ENCODE assay signal across 8 mouse cellular contexts in the genomic region with DNA sequence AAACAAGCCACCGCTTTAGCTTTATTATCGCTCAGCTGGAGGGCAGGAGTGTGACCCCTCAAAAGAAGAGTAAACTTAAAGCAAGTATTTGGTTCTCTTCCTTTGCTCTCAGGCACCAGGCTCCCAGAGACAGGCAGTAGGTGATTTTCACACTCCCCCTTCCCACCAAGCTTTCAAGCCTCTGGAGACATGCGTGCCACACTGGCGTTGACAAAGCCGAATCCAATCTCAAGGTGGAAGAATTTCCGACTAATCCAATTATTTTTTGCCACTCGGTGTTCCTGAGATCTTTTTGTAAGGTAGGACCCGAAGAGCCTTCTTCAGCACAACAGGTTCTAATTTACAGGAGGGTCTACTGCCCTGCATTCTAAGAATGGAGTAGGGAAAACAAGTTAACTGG.
A peak's percentile ranks its signal among the peaks of the same experiment; 100 is the strongest.
DNase-seq lines count a peak whose midpoint lies in the region; ATAC-seq and TF ChIP-seq lines count a peak whose summit lies in the region.

No protein-coding gene starts in this region.

- peak overlapping the region; percentile 71 for H3K4me3 ChIP-seq in heart, embryonic 11.5 days (ENCODE audit: low read depth, low read length)
- H3K4me3 ChIP-seq in E14TG2a.4 (replicated peaks; ENCODE audit: low read length), result peak overlapping the region; percentile 90
- H3K4me3 ChIP-seq in forebrain, embryonic 15.5 days, result peak overlapping the region; percentile 84
- H3K4me3 ChIP-seq in liver, embryonic 14.5 days (ENCODE audit: insufficient read depth in 1 of 2, low read depth in 2 of 2, low read length in 2 of 2), result peak overlapping the region in 1 of 2 experiments; percentile 50; a peak in 1 of 4 replicates

- H3K36me3 ChIP-seq in heart, embryonic 11.5 days (ENCODE audit: control insufficient read depth, insufficient read depth, low read length), result no peaks in the 10 kb centered on the region
- no peaks in the 10 kb centered on the region for H3K36me3 ChIP-seq in E14TG2a.4 (ENCODE audit: insufficient read depth, low read length)
- no peaks in the 10 kb centered on the region for H3K36me3 ChIP-seq in forebrain, embryonic 15.5 days
- no peaks in the 10 kb centered on the region for H3K36me3 ChIP-seq in liver, embryonic 14.5 days (replicated peaks; ENCODE audit: control insufficient read depth, insufficient read depth, low read depth)

- H3K9ac ChIP-seq in heart, embryonic 11.5 days (ENCODE audit: low read depth, low read length), result no peak overlapping the region
- peak overlapping the region; percentile 83 for H3K9ac ChIP-seq in forebrain, embryonic 15.5 days (replicated peaks)
- no peak overlapping the region for H3K9ac ChIP-seq in liver, embryonic 14.5 days (replicated peaks)

- TF ChIP-seq EP300 in liver, embryonic 14.5 days (IDR thresholded peaks at IDR 0.05; ENCODE audit: low read depth), result no peak

- H3K9me3 ChIP-seq in heart, embryonic 11.5 days (replicated peaks; ENCODE audit: control insufficient read depth, low read length), result no peaks in the 10 kb centered on the region
- H3K9me3 ChIP-seq in E14TG2a.4 (ENCODE audit: low read length), result no peaks in the 10 kb centered on the region
- H3K9me3 ChIP-seq in forebrain, embryonic 15.5 days, result no peaks in the 10 kb centered on the region
- no peaks in the 10 kb centered on the region for H3K9me3 ChIP-seq in liver, embryonic 14.5 days (ENCODE audit: control insufficient read depth, low read length)

- peaks cover 58% of the 10 kb centered on the region for H3K27me3 ChIP-seq in heart, embryonic 11.5 days (ENCODE audit: control insufficient read depth, insufficient read depth, low read length)
- peaks cover 46% of the 10 kb centered on the region for H3K27me3 ChIP-seq in E14TG2a.4 (ENCODE audit: insufficient read depth, low read length)
- H3K27me3 ChIP-seq in forebrain, embryonic 15.5 days, result no peaks in the 10 kb centered on the region
- peaks cover 44% of the 10 kb centered on the region for H3K27me3 ChIP-seq in liver, embryonic 14.5 days (ENCODE audit: control insufficient read depth, insufficient read depth, low read length)

- no peak for DNase-seq in heart, adult 9 months (ENCODE audit: low spot score in 2 of 2)
- DNase-seq in liver, embryonic 14.5 days (ENCODE audit: low read depth in 3 of 3, low spot score in 3 of 3), result no peak
- DNase-seq in urinary bladder, postnatal 14 days (ENCODE audit: low spot score), result no peak
- DNase-seq in ovary, postnatal 14 days (ENCODE audit: low spot score), result no peak
- no peak for DNase-seq in gastrocnemius, postnatal 10 days

- 3% methylated on average over 8 of the region's 8 CpGs for WGBS in heart, embryonic 11.5 days (ENCODE audit: insufficient replicate concordance)
- 10% methylated on average over 8 of the region's 8 CpGs for WGBS in forebrain, embryonic 15.5 days
- 10% methylated on average over 8 of the region's 8 CpGs for WGBS in liver, embryonic 14.5 days (ENCODE audit: insufficient replicate concordance)

- H3K4me1 ChIP-seq in heart, embryonic 11.5 days (ENCODE audit: control insufficient read depth, insufficient read depth, low read length), result 0 out of 2 replicates have a peak, but pooled peaks cover 3% of the 10 kb centered on the region
- peaks cover 34% of the 10 kb centered on the region for H3K4me1 ChIP-seq in E14TG2a.4 (replicated peaks; ENCODE audit: low read depth, low read length)
- H3K4me1 ChIP-seq in forebrain, embryonic 15.5 days, result peaks cover 37% of the 10 kb centered on the region
- no peaks in the 10 kb centered on the region for H3K4me1 ChIP-seq in liver, embryonic 14.5 days (replicated peaks; ENCODE audit: control insufficient read depth in 2 of 2, insufficient read depth in 2 of 2, low read length in 1 of 2)

- TF ChIP-seq CTCF in E14TG2a.4 (conservative IDR thresholded peaks at IDR 0.05; ENCODE audit: low read length), result no peak
- TF ChIP-seq CTCF in liver, embryonic 14.5 days (IDR thresholded peaks at IDR 0.05; ENCODE audit: low read depth), result no peak

- no peak for ATAC-seq in heart, embryonic 11.5 days (replicated peaks; ENCODE audit: insufficient number of reproducible peaks, low FRiP score, low TSS enrichment)
- no peak for ATAC-seq in forebrain, embryonic 15.5 days (replicated peaks)
- ATAC-seq in liver, embryonic 14.5 days (ENCODE audit: insufficient read depth), result no peak

- H3K4me2 ChIP-seq in heart, embryonic 11.5 days, result peak overlapping the region; percentile 98
- peak overlapping the region; percentile 80 for H3K4me2 ChIP-seq in forebrain, embryonic 15.5 days (replicated peaks)
- H3K4me2 ChIP-seq in liver, embryonic 14.5 days (ENCODE audit: low read depth), result peak overlapping the region; percentile 55

- H3K27ac ChIP-seq in heart, embryonic 11.5 days (ENCODE audit: low read depth, low read length), result no peak overlapping the region
- H3K27ac ChIP-seq in forebrain, embryonic 15.5 days (replicated peaks), result peak overlapping the region; percentile 92
- H3K27ac ChIP-seq in liver, embryonic 14.5 days, result no peak overlapping the region
